In genomic region chr8:64206411-64206861, GRCm38 (mm10) we compare ENCODE assay signal across 8 mouse cellular contexts. TPM values are rescaled to one million over a fixed set of nuclear protein-coding genes. Genes with fewer than 3 reads are reported as not detected.
DNase-seq lines count a peak whose midpoint lies in the region; ATAC-seq and TF ChIP-seq lines count a peak whose summit lies in the region.

No protein-coding gene starts in this region.

- peak; percentile 9 for DNase-seq in ovary, postnatal 10 days (ENCODE audit: low spot score)
- no peak for DNase-seq in ovary, adult 18-20 months (ENCODE audit: low spot score)
- peak; percentile 61 for DNase-seq in embryonic facial prominence, embryonic 10.5 days (ENCODE audit: low spot score)
- DNase-seq in heart, adult 2 months: peak; percentile 29 to 32
- DNase-seq in kidney, adult 2 months: peak; percentile 70
- DNase-seq in liver, embryonic 13.5 days: no peak
- no peak for DNase-seq in natural killer cell, adult 2 months (ENCODE audit: low spot score in 2 of 2)

- peak overlapping the region; percentile 68 for H3K4me2 ChIP-seq in liver, embryonic 13.5 days
- peak overlapping the region; percentile 97 for H3K4me2 ChIP-seq in neural tube, embryonic 12.5 days (replicated peaks)

- TF ChIP-seq EP300 in heart, adult 2 months (IDR thresholded peaks at IDR 0.05; ENCODE audit: insufficient read depth, low read depth, low read length): no peak

- H3K79me2 ChIP-seq in heart, adult 2 months (replicated peaks; ENCODE audit: control insufficient read depth, insufficient read depth, low read length): no peaks in the 10 kb centered on the region

- WGBS in embryonic facial prominence, embryonic 10.5 days: under 1% methylated on average over 12 of the region's 12 CpGs
- 1% methylated on average over 12 of the region's 12 CpGs for WGBS in heart, adult 2 months
- WGBS in kidney, adult 2 months: under 1% methylated on average over 12 of the region's 12 CpGs
- under 1% methylated on average over 12 of the region's 12 CpGs for WGBS in liver, embryonic 13.5 days (ENCODE audit: insufficient replicate concordance)
- WGBS in neural tube, embryonic 12.5 days: under 1% methylated on average over 12 of the region's 12 CpGs

- no peaks in the 10 kb centered on the region for H3K36me3 ChIP-seq in embryonic facial prominence, embryonic 10.5 days (replicated peaks)
- no peaks in the 10 kb centered on the region for H3K36me3 ChIP-seq in heart, adult 2 months (ENCODE audit: control insufficient read depth, insufficient read depth, low read length)
- no peaks in the 10 kb centered on the region for H3K36me3 ChIP-seq in kidney, adult 2 months (ENCODE audit: control insufficient read depth, insufficient read depth, low read length)
- no peaks in the 10 kb centered on the region for H3K36me3 ChIP-seq in liver, embryonic 13.5 days
- H3K36me3 ChIP-seq in neural tube, embryonic 12.5 days: no peaks in the 10 kb centered on the region

- H3K27me3 ChIP-seq in embryonic facial prominence, embryonic 10.5 days (replicated peaks; ENCODE audit: low read depth, poor library complexity, severe bottlenecking): peaks cover 35% of the 10 kb centered on the region
- peaks cover 3% of the 10 kb centered on the region; the same call in 1 of the 2 replicates for H3K27me3 ChIP-seq in heart, adult 2 months (ENCODE audit: control insufficient read depth, insufficient read depth, low read length)
- peaks cover 1% of the 10 kb centered on the region; the same call in 1 of the 2 replicates for H3K27me3 ChIP-seq in kidney, adult 2 months (replicated peaks; ENCODE audit: control insufficient read depth, insufficient read depth, low read length)
- H3K27me3 ChIP-seq in liver, embryonic 13.5 days: peaks cover 42% of the 10 kb centered on the region
- H3K27me3 ChIP-seq in neural tube, embryonic 12.5 days (replicated peaks): 0 out of 2 replicates have a peak, but pooled peaks cover 4% of the 10 kb centered on the region

- intact Hi-C loops in heart, adult 2 months (cut with DNase I): loop anchor here (10.0 kb wide), 1 partner anchor 338 kb away; no protein-coding TSS in a partner anchor

- peak overlapping the region; percentile 79; the same call in 1 of the 2 replicates for H3K27ac ChIP-seq in embryonic facial prominence, embryonic 10.5 days (replicated peaks)
- H3K27ac ChIP-seq in heart, adult 2 months: no peak overlapping the region
- peak overlapping the region; percentile 53 for H3K27ac ChIP-seq in kidney, adult 2 months (ENCODE audit: insufficient read depth, low read depth, low read length)
- H3K27ac ChIP-seq in liver, embryonic 13.5 days: no peak overlapping the region
- no peak overlapping the region for H3K27ac ChIP-seq in neural tube, embryonic 12.5 days

- no peak for ATAC-seq in liver, embryonic 13.5 days (ENCODE audit: low read depth)
- ATAC-seq in neural tube, embryonic 12.5 days (ENCODE audit: low FRiP score, low read depth): no peak

- H3K4me3 ChIP-seq in embryonic facial prominence, embryonic 10.5 days: peak overlapping the region; percentile 77
- H3K4me3 ChIP-seq in heart, adult 2 months: peak overlapping the region; percentile 58
- H3K4me3 ChIP-seq in kidney, adult 2 months (ENCODE audit: insufficient read depth, low read depth, low read length): peak overlapping the region; percentile 43
- peak overlapping the region; percentile 53 for H3K4me3 ChIP-seq in liver, embryonic 13.5 days (replicated peaks)
- peak overlapping the region; percentile 64 for H3K4me3 ChIP-seq in neural tube, embryonic 12.5 days

- H3K4me1 ChIP-seq in embryonic facial prominence, embryonic 10.5 days: peaks cover 22% of the 10 kb centered on the region
- H3K4me1 ChIP-seq in heart, adult 2 months (ENCODE audit: control insufficient read depth, insufficient read depth, low read length): no peaks in the 10 kb centered on the region; the same call in 1 of the 2 replicates
- H3K4me1 ChIP-seq in kidney, adult 2 months (ENCODE audit: control insufficient read depth, insufficient read depth, low read length): no peaks in the 10 kb centered on the region
- H3K4me1 ChIP-seq in liver, embryonic 13.5 days (replicated peaks): no peaks in the 10 kb centered on the region
- peaks cover 14% of the 10 kb centered on the region for H3K4me1 ChIP-seq in neural tube, embryonic 12.5 days

- TF ChIP-seq CTCF in heart, adult 2 months (IDR thresholded peaks at IDR 0.05): peak; percentile 33
- TF ChIP-seq CTCF in kidney, adult 2 months (conservative IDR thresholded peaks at IDR 0.05; ENCODE audit: insufficient read depth, insufficient read length, low read depth, low read length): no peak

- TF ChIP-seq POLR2A in heart, adult 2 months (IDR thresholded peaks at IDR 0.05; ENCODE audit: insufficient read depth, low read depth, low read length): no peak
- no peak for TF ChIP-seq POLR2A in kidney, adult 2 months (IDR thresholded peaks at IDR 0.05; ENCODE audit: low read depth, low read length)

- no peaks in the 10 kb centered on the region for H3K9me3 ChIP-seq in embryonic facial prominence, embryonic 10.5 days
- H3K9me3 ChIP-seq in liver, embryonic 13.5 days (replicated peaks): no peaks in the 10 kb centered on the region
- H3K9me3 ChIP-seq in neural tube, embryonic 12.5 days: no peaks in the 10 kb centered on the region

- 0 out of 2 replicates have a peak overlapping the region, but pooled peaks have one; percentile 2 for H3K9ac ChIP-seq in heart, adult 2 months (ENCODE audit: low read depth, low read length)
- H3K9ac ChIP-seq in liver, embryonic 13.5 days: no peak overlapping the region
- peak overlapping the region; percentile 73; the same call in 1 of the 2 replicates for H3K9ac ChIP-seq in neural tube, embryonic 12.5 days

RNA-seq across cellular contexts. Expression of gene Tll1, which starts 0.4 kb away (rescaled TPM):
- 1.2 and 1.6 TPM in 2 replicates for polyA plus RNA-seq in embryonic facial prominence, embryonic 10.5 days (2016; fragmentation: Nextera tagmentation; extraction: Ambion mirVana)
- 1 to 10 TPM in 1 of 2 experiments, under 1 TPM in 1; 0.66 to 1.2 TPM for total RNA-seq in heart, adult 2 months (2021)
- polyA plus RNA-seq in heart, adult 2 months (2012; rRNA removed): 0.29 and 0.41 TPM in 2 replicates
- 0.57 and 0.92 TPM in 2 replicates for polyA plus RNA-seq in kidney, adult 2 months (2012; rRNA removed)
- polyA plus RNA-seq in liver, embryonic 13.5 days (2015; fragmentation: Nextera tagmentation; extraction: Ambion mirVana): 0.08 and 0.13 TPM in 2 replicates
- polyA plus RNA-seq in neural tube, embryonic 12.5 days (2016; fragmentation: Nextera tagmentation; extraction: Ambion mirVana): 1.9 and 2.7 TPM in 2 replicates

Comparison
In these comparisons a context has a peak if more than half of its experiments do, and no peak if none do; other contexts are left out.
1. DNase-seq: peak in ovary, postnatal 10 days (single experiment), embryonic facial prominence, embryonic 10.5 days (single experiment), heart, adult 2 months (2 of 2) and kidney, adult 2 months (single experiment); none in ovary, adult 18-20 months (single experiment), liver, embryonic 13.5 days (single experiment) and natural killer cell, adult 2 months (0 of 2).
2. H3K27ac ChIP-seq: peak in embryonic facial prominence, embryonic 10.5 days (single experiment) and kidney, adult 2 months (single experiment); none in heart, adult 2 months (single experiment), liver, embryonic 13.5 days (single experiment) and neural tube, embryonic 12.5 days (single experiment).
3. Peak in every context shown above with its lines, with median percentiles within 50 percentile points of each other: H3K4me3 ChIP-seq.